Mouse (Mus musculus) adrenal gland (tissue): ENCODE data around the gene Krt32.

ENCODE experiments used
- intact Hi-C: fragments of 180-260 bp; cut with DNase I; formaldehyde crosslinking; loops from one replicate; pipeline ENCODE4 v1.15.1; 2025
- long read RNA-seq, 2 experiments: library from polyadenylated mRNA; unstranded; transcript quantifications; one replicate each; pipeline ENCODE4 v2.0.0; 2020; ENCODE audit warnings: borderline replicate concordance in 1 of 2; ENCODE audit not compliant: insufficient replicate concordance in 1 of 2

Gene Krt32
- long read RNA-seq, experiment 1 = 0 reads
- long read RNA-seq, experiment 2 = 0 reads

- intact Hi-C loops = no loop called here
Measured at GRCm38 (mm10) chr11:100087861-100088260, at the start of gene Krt32. TSS of gene Krt32 (minus strand) at chr11:100088226.

GRCm38 (mm10) chr11:100137693-100138092 is 49.7 kb upstream of the Krt32 start:
- intact Hi-C loops = no loop called here

- intact Hi-C loops = no loop called here
Measured at GRCm38 (mm10) chr11:100136559-100136958, 48.5 kb upstream of the Krt32 start.

GRCm38 (mm10) chr11:100135731-100136130 is 47.7 kb upstream of the Krt32 start, which contains the start of gene Krt15:
TSS of gene Krt15 (minus strand) at chr11:100135928.
- intact Hi-C loops = no loop called here

- intact Hi-C loops = no loop called here
Measured at GRCm38 (mm10) chr11:100124901-100125300, 36.9 kb upstream of the Krt32 start.

- intact Hi-C loops = no loop called here
Measured at GRCm38 (mm10) chr11:100121466-100121865, 33.4 kb upstream of the Krt32 start, which contains the start of gene Krt13. TSS of gene Krt13 (minus strand) at chr11:100121566.

- intact Hi-C loops = no loop called here
Measured at GRCm38 (mm10) chr11:100120331-100120730, 32.3 kb upstream of the Krt32 start.

GRCm38 (mm10) chr11:100113742-100114029 is 25.7 kb upstream of the Krt32 start:
- intact Hi-C loops = no loop called here

GRCm38 (mm10) chr11:100112935-100113741 is 25.1 kb upstream of the Krt32 start:
- intact Hi-C loops = no loop called here

- intact Hi-C loops = no loop called here
Measured at GRCm38 (mm10) chr11:100105576-100106122, 17.6 kb upstream of the Krt32 start, which contains the start of gene Krt36. TSS of gene Krt36 (minus strand) at chr11:100105626.

GRCm38 (mm10) chr11:100102693-100103429 is 14.8 kb upstream of the Krt32 start:
- intact Hi-C loops = no loop called here

- intact Hi-C loops = no loop called here
Measured at GRCm38 (mm10) chr11:100100391-100100790, 12.4 kb upstream of the Krt32 start.

GRCm38 (mm10) chr11:100097819-100098218 is 9.8 kb upstream of the Krt32 start:
- intact Hi-C loops = no loop called here

- intact Hi-C loops = no loop called here
Measured at GRCm38 (mm10) chr11:100096141-100096540, 8.1 kb upstream of the Krt32 start, which contains the start of gene Krt35. TSS of gene Krt35 (minus strand) at chr11:100096241.

GRCm38 (mm10) chr11:100088378-100089025 is 476 bp upstream of the Krt32 start:
- intact Hi-C loops = no loop called here

GRCm38 (mm10) chr11:100073873-100074272 is 14.2 kb downstream of the Krt32 start:
- intact Hi-C loops = no loop called here

GRCm38 (mm10) chr11:100067293-100068036 is 20.6 kb downstream of the Krt32 start:
- intact Hi-C loops = no loop called here

- intact Hi-C loops = no loop called here
Measured at GRCm38 (mm10) chr11:100066236-100067010, 21.6 kb downstream of the Krt32 start.

- intact Hi-C loops = no loop called here
Measured at GRCm38 (mm10) chr11:100058875-100059274, 29.2 kb downstream of the Krt32 start.
